Mouse (Mus musculus) brain, embryonic 14.5 days (tissue): ENCODE measurements around the gene Pde4d.

ENCODE experiments used
- CTCF ChIP-seq: fragments of 200-500 bp; IDR thresholded peaks from 2 replicates; pipeline ENCODE4 v1.5.1; 2012; ENCODE audit warnings: inconsistent platforms, mild to moderate bottlenecking, moderate library complexity, borderline replicate concordance; ENCODE audit not compliant: insufficient read depth, insufficient read length; ENCODE audit errors: extremely low read depth
- POLR2A ChIP-seq: fragments of 200-500 bp; IDR thresholded peaks from 2 replicates; pipeline ENCODE4 v1.6.1; 2012; ENCODE audit warnings: mild to moderate bottlenecking, inconsistent platforms, borderline replicate concordance; ENCODE audit not compliant: poor library complexity, insufficient read depth, insufficient read length, severe bottlenecking; ENCODE audit errors: extremely low read depth

- TF ChIP-seq CTCF (no peak), POLR2A (no peak)
Measured at GRCm38 (mm10) chr13:109813924-109814323, 1364.2 kb downstream of the Pde4d start.
